Mouse (Mus musculus) ES-E14 (cell line): ENCODE results near the gene Cox10.

ENCODE experiments used
- HCFC1 ChIP-seq: IDR thresholded peaks from 2 replicates; pipeline ENCODE4 v1.6.1; 2012; ENCODE audit warnings: low read length, inconsistent platforms, borderline replicate concordance; ENCODE audit not compliant: insufficient read depth
- MAFK ChIP-seq: IDR thresholded peaks from 2 replicates; pipeline ENCODE4 v1.6.1; 2014; ENCODE audit warnings: mild to moderate bottlenecking, low read depth, low read length, inconsistent platforms; ENCODE audit not compliant: insufficient read depth
- ZNF384 ChIP-seq: IDR thresholded peaks from 2 replicates; pipeline ENCODE4 v1.6.1; 2012; ENCODE audit warnings: low read depth, low read length, inconsistent platforms

DNA sequence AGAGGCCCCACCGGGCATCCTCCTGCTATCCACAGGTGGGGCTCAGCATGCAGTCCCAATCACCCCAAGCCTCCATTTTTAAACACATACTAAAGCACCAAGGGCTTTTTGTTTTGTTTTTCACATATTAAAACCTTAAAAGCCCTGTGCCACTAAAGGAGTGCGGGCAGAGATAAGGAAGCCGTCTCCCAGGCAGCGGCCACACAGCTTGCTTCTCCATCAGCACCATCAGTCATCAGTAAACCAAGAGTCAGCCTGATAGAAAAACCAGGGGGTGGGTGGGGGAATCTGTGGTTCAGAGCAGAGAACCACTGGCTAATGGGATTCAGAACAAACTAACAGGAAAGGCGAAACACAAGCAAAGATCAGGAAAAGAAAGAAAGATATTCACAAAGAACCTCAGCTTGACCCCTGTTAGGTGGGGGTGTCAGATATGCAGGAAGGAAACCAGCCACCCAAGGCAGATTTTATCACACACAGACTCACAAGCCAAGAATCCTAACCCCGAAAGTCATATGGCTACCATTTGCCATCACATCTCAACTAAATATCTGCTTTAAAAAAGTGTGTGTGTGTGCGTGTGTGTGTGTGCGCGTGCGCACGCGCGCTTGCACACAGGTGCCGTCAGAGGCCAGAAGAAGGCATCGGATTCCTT lies 41.7 kb downstream of the Cox10 start:
- no peak for TF ChIP-seq MAFK
- no peak for TF ChIP-seq ZNF384
- no peak for TF ChIP-seq HCFC1
